Mouse (Mus musculus) ES-Bruce4 (cell line): ENCODE measurements at regions not wholly inside any gene's neighbourhood (a gene's known extent, or its start where the extent isn't known, plus 50 kb on each side); places are given as distances from the start of the nearest gene placed in this dataset.

Source experiments
- CTCF ChIP-seq: IDR thresholded peaks from one replicate; pipeline ENCODE4 v1.8.1; 2011; ENCODE audit warnings: low read depth, low read length
- POLR2A ChIP-seq: IDR thresholded peaks from one replicate; pipeline ENCODE4 v1.8.1; 2011; ENCODE audit warnings: low read length; ENCODE audit not compliant: insufficient read depth

- TF ChIP-seq CTCF (no peak), POLR2A (no peak)
Measured at GRCm38 (mm10) chr13:84750136-84750535, 439.1 kb upstream of the Ccnh start.
